In genomic region chr13:52879291-52879690, GRCm38 (mm10) we compare ENCODE assay signal across 10 mouse cellular contexts. TPM values are rescaled to one million over a fixed set of nuclear protein-coding genes. Genes with fewer than 3 reads are reported as not detected.
A peak's percentile ranks its signal among the peaks of the same experiment; 100 is the strongest.
DNase-seq lines count a peak whose midpoint lies in the region; ATAC-seq and TF ChIP-seq lines count a peak whose summit lies in the region.
"Had no signal": no experiment of that assay in that cellular context is flagged by ENCODE, and none has a peak within 500 bp of the region (broad histone marks: within the 10 kb centered on the region; RNA-seq: fewer than 3 reads in every experiment).

No protein-coding gene starts in this region.

- no peak overlapping the region for H3K4me2 ChIP-seq in heart, postnatal 0 days (ENCODE audit: low read depth, low read length)
- H3K4me2 ChIP-seq in heart, embryonic 11.5 days = no peak overlapping the region
- no peak overlapping the region for H3K4me2 ChIP-seq in embryonic facial prominence, embryonic 14.5 days (ENCODE audit: low read depth, low read length)

- no peaks in the 10 kb centered on the region for H3K27me3 ChIP-seq in heart, postnatal 0 days (ENCODE audit: control insufficient read depth, insufficient read depth, low read length)
- H3K27me3 ChIP-seq in heart, embryonic 11.5 days (ENCODE audit: control insufficient read depth, insufficient read depth, low read length) = no peaks in the 10 kb centered on the region
- no peaks in the 10 kb centered on the region for H3K27me3 ChIP-seq in embryonic facial prominence, embryonic 14.5 days (replicated peaks; ENCODE audit: control insufficient read depth, insufficient read depth, low read length)

- no peak overlapping the region for H3K9ac ChIP-seq in heart, postnatal 0 days (replicated peaks; ENCODE audit: low read depth, low read length)
- H3K9ac ChIP-seq in heart, embryonic 11.5 days (ENCODE audit: low read depth, low read length) = no peak overlapping the region
- 0 out of 2 replicates have a peak overlapping the region, but pooled peaks have one; percentile 20 for H3K9ac ChIP-seq in embryonic facial prominence, embryonic 14.5 days (ENCODE audit: low read depth, low read length)

- 65% methylated on average over 9 of the region's 9 CpGs for WGBS in heart, postnatal 0 days
- 76% methylated on average over 9 of the region's 9 CpGs for WGBS in heart, embryonic 11.5 days (ENCODE audit: insufficient replicate concordance)
- whole genome bisulfite sequencing in lung, adult 2 months = 79% methylated on average over 9 of the region's 9 CpGs
- 73% methylated on average over 9 of the region's 9 CpGs for WGBS in embryonic facial prominence, embryonic 14.5 days
- WGBS in olfactory bulb, adult 2 months = 68% methylated on average over 9 of the region's 9 CpGs

- 0 out of 2 replicates have a peak, but pooled peaks cover 6% of the 10 kb centered on the region for H3K4me1 ChIP-seq in heart, postnatal 0 days (ENCODE audit: control insufficient read depth, insufficient read depth)
- H3K4me1 ChIP-seq in heart, embryonic 11.5 days (ENCODE audit: control insufficient read depth, insufficient read depth, low read length) = peaks cover 35% of the 10 kb centered on the region
- H3K4me1 ChIP-seq in lung, adult 2 months (ENCODE audit: control insufficient read depth, insufficient read depth, low read length) = no peaks in the 10 kb centered on the region
- H3K4me1 ChIP-seq in embryonic facial prominence, embryonic 14.5 days (ENCODE audit: control insufficient read depth, insufficient read depth, low read length) = peaks cover 10% of the 10 kb centered on the region
- H3K4me1 ChIP-seq in olfactory bulb, adult 2 months (ENCODE audit: control insufficient read depth, insufficient read depth, low read length) = peaks cover 58% of the 10 kb centered on the region

- TF ChIP-seq EP300 in heart, postnatal 0 days (IDR thresholded peaks at IDR 0.05; ENCODE audit: low read depth) = no peak

- no peaks in the 10 kb centered on the region for H3K36me3 ChIP-seq in heart, postnatal 0 days (replicated peaks; ENCODE audit: control insufficient read depth, insufficient read depth, low read length)
- H3K36me3 ChIP-seq in heart, embryonic 11.5 days (ENCODE audit: control insufficient read depth, insufficient read depth, low read length) = no peaks in the 10 kb centered on the region
- no peaks in the 10 kb centered on the region for H3K36me3 ChIP-seq in embryonic facial prominence, embryonic 14.5 days (ENCODE audit: control insufficient read depth, insufficient read depth, low read length)

- H3K27ac ChIP-seq in heart, postnatal 0 days (ENCODE audit: low read depth) = peak overlapping the region; percentile 61
- H3K27ac ChIP-seq in heart, embryonic 11.5 days (ENCODE audit: low read depth, low read length) = no peak overlapping the region
- peak overlapping the region; percentile 46 for H3K27ac ChIP-seq in embryonic facial prominence, embryonic 14.5 days (replicated peaks; ENCODE audit: low read depth, low read length)
- H3K27ac ChIP-seq in olfactory bulb, adult 2 months (ENCODE audit: insufficient read depth, low read depth, low read length) = peak overlapping the region; percentile 87; the same call in 1 of the 2 replicates

- H3K4me3 ChIP-seq in heart, postnatal 0 days (ENCODE audit: low read depth, low read length) = no peak overlapping the region
- no peak overlapping the region for H3K4me3 ChIP-seq in heart, embryonic 11.5 days (ENCODE audit: low read depth, low read length)
- no peak overlapping the region for H3K4me3 ChIP-seq in lung, adult 2 months (replicated peaks; ENCODE audit: extremely low read depth, low read depth, low read length)
- H3K4me3 ChIP-seq in embryonic facial prominence, embryonic 14.5 days (ENCODE audit: low read depth, low read length) = no peak overlapping the region
- H3K4me3 ChIP-seq in olfactory bulb, adult 2 months (ENCODE audit: insufficient read depth, low read depth, low read length) = no peak overlapping the region

- H3K9me3 ChIP-seq in heart, postnatal 0 days (replicated peaks; ENCODE audit: control insufficient read depth, low read length) = no peaks in the 10 kb centered on the region
- H3K9me3 ChIP-seq in heart, embryonic 11.5 days (replicated peaks; ENCODE audit: control insufficient read depth, low read length) = no peaks in the 10 kb centered on the region
- H3K9me3 ChIP-seq in embryonic facial prominence, embryonic 14.5 days (ENCODE audit: control insufficient read depth, low read length) = no peaks in the 10 kb centered on the region

- no peak for TF ChIP-seq CTCF in heart, postnatal 0 days (IDR thresholded peaks at IDR 0.05; ENCODE audit: low read depth)
- TF ChIP-seq CTCF in lung, adult 2 months (IDR thresholded peaks at IDR 0.05; ENCODE audit: insufficient read depth, low read length) = no peak
- TF ChIP-seq CTCF in olfactory bulb, adult 2 months (IDR thresholded peaks at IDR 0.05; ENCODE audit: insufficient read depth, low read depth, low read length) = no peak

- TF ChIP-seq POLR2A in lung, adult 2 months (IDR thresholded peaks at IDR 0.05; ENCODE audit: borderline replicate concordance, extremely low read depth, low read depth, low read length) = no peak
- no peak for TF ChIP-seq POLR2A in olfactory bulb, adult 2 months (IDR thresholded peaks at IDR 0.05; ENCODE audit: insufficient read depth, low read depth, low read length)

- DNase-seq in heart, postnatal 0 days (ENCODE audit: low spot score) = no peak
- peak; percentile 24 for DNase-seq in lung, postnatal 10 days
- DNase-seq in lung, adult 2 months = no peak
- DNase-seq in embryonic facial prominence, embryonic 14.5 days (ENCODE audit: low spot score) = peak; percentile 43
- DNase-seq in thymus, postnatal 4 days = no peak
- DNase-seq in cerebellum, adult 11-12 months = no peak
- DNase-seq: lung, adult 18-20 months had no signal

- no peak for ATAC-seq in heart, postnatal 0 days (ENCODE audit: insufficient read depth, low read depth)
- ATAC-seq in heart, embryonic 11.5 days (replicated peaks; ENCODE audit: insufficient number of reproducible peaks, low FRiP score, low TSS enrichment) = no peak
- no peak for ATAC-seq in embryonic facial prominence, embryonic 14.5 days (ENCODE audit: low read depth)
- ATAC-seq: inflammation-experienced regulatory T-cells, adult 6 months had no signal

RNA-seq across cellular contexts. Expression of gene Auh, which starts 50.2 kb away (rescaled TPM):
- 56.4 and 61.3 TPM in 2 replicates for total RNA-seq in heart, postnatal 0 days (2014; rRNA removed; ENCODE audit: low replicate concordance)
- polyA plus RNA-seq in heart, postnatal 0 days (2015; fragmentation: Nextera tagmentation; extraction: Ambion mirVana) = 60.7 and 63.5 TPM in 2 replicates
- polyA plus RNA-seq in heart, embryonic 11.5 days (2014; fragmentation: Nextera tagmentation; extraction: Ambion mirVana) = 47.7 and 54.7 TPM in 2 replicates
- polyA plus RNA-seq in lung, adult 2 months (2012; rRNA removed) = 17.7 and 24.9 TPM in 2 replicates
- polyA plus RNA-seq in embryonic facial prominence, embryonic 14.5 days (2014; fragmentation: Nextera tagmentation; extraction: Ambion mirVana) = 34.0 and 35.2 TPM in 2 replicates
- polyA plus RNA-seq in olfactory bulb, adult 2 months (2012; ENCODE audit: insufficient read depth, insufficient read length, low replicate concordance, missing spikeins) = not detected in 2 replicates

Comparison
In these comparisons a context has a peak if more than half of its experiments do, and no peak if none do; other contexts are left out.
1. DNase-seq: peak in lung, postnatal 10 days (single experiment) and embryonic facial prominence, embryonic 14.5 days (single experiment); none in heart, postnatal 0 days (single experiment), lung, adult 2 months (single experiment), thymus, postnatal 4 days (single experiment) and cerebellum, adult 11-12 months (single experiment).